Mouse (Mus musculus): ENCODE measurements around the gene Cytip. TPM values are rescaled to one million over a fixed set of nuclear protein-coding genes. Genes with fewer than 3 reads are reported as not detected.

Gene Cytip
- total and polyA plus RNA-seq, 3 experiments, result not detected

DNA sequence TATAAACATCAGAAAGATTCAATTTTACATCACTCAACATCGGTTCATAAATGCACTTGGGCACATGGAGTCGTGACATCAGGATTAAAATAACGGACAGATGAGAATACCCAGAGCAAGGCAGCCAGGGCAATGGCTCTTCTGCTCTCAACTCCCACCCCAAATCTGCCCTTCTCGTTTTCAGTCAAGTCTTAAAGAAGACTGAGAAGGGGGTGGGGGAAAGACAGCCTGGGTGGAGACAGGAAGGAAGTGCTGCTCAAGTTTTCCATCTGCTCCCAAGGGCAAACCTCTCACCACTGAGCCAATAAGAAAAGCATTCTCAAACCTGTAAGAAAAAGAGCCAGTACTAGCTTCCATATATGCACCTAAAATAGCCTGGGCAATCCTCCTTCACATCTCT, 5.8 kb downstream of the Cytip start:
- Histone ChIP-seq H3K9me3 (replicated peaks; ENCODE audit: insufficient read depth, low read length) (no peaks in the 10 kb centered on the region), H3K27ac (ENCODE audit: control insufficient read depth, low read depth, low read length) (no peak overlapping the region), H3K4me1 (ENCODE audit: control insufficient read depth in 1 of 2, insufficient read depth in 2 of 2, low read length in 2 of 2) (no peaks in the 10 kb centered on the region)

GRCm38 (mm10) chr2:58188903-58189302, 6.4 kb downstream of the Cytip start:
- no peak overlapping the region for H3K4me3 ChIP-seq (ENCODE audit: control insufficient read depth in 1 of 2, insufficient read depth in 1 of 2, low read depth in 2 of 2, low read length in 2 of 2)
- no peaks in the 10 kb centered on the region for H3K4me1 ChIP-seq (ENCODE audit: control insufficient read depth in 1 of 2, insufficient read depth in 2 of 2, low read length in 2 of 2)
- H3K9ac ChIP-seq (ENCODE audit: control insufficient read depth, low read depth, low read length, poor library complexity, severe bottlenecking), result no peak overlapping the region
- no peaks in the 10 kb centered on the region for H3K79me2 ChIP-seq (ENCODE audit: control insufficient read depth, insufficient read depth, low read length, poor library complexity)
- no peak for DNase-seq (ENCODE audit: low read depth, low spot score)
- no peak overlapping the region for H3K27ac ChIP-seq (ENCODE audit: control insufficient read depth, low read depth, low read length)
- TF ChIP-seq CTCF (IDR thresholded peaks at IDR 0.05 in 2 of 3, conservative IDR thresholded peaks at IDR 0.05 in 1 of 3; ENCODE audit: control insufficient read depth in 1 of 3, insufficient read depth in 1 of 3, low read depth in 2 of 3, low read length in 3 of 3, poor library complexity in 1 of 3, severe bottlenecking in 1 of 3), result no peak
- no peak for TF ChIP-seq GABPA (IDR thresholded peaks at IDR 0.05; ENCODE audit: low read depth, low read length)
- TF ChIP-seq E2F4 (IDR thresholded peaks at IDR 0.05; ENCODE audit: borderline replicate concordance, low read depth, low read length), result no peak
- TF ChIP-seq SIN3A (IDR thresholded peaks at IDR 0.05; ENCODE audit: low read length), result no peak
- TF ChIP-seq TAL1 (IDR thresholded peaks at IDR 0.05; ENCODE audit: low read length), result no peak
- no peak for TF ChIP-seq ZKSCAN1 (IDR thresholded peaks at IDR 0.05; ENCODE audit: low read depth, low read length)
- no peak for TF ChIP-seq JUND (IDR thresholded peaks at IDR 0.05; ENCODE audit: low read depth, low read length)
- no peak for TF ChIP-seq MYC (IDR thresholded peaks at IDR 0.05; ENCODE audit: low read depth, low read length)
- no peak for TF ChIP-seq USF2 (IDR thresholded peaks at IDR 0.05; ENCODE audit: borderline replicate concordance in 1 of 2, insufficient read depth in 1 of 2, low read depth in 1 of 2, low read length in 2 of 2)
- no peak for TF ChIP-seq RCOR1 (IDR thresholded peaks at IDR 0.05; ENCODE audit: low read depth, low read length)
- TF ChIP-seq TCF12 (IDR thresholded peaks at IDR 0.05; ENCODE audit: low read depth, low read length), result no peak
- no peak for TF ChIP-seq NELFE (IDR thresholded peaks at IDR 0.05; ENCODE audit: low read depth, low read length)
- no peak for TF ChIP-seq MYB (IDR thresholded peaks at IDR 0.05; ENCODE audit: low read depth, low read length)
- TF ChIP-seq MEF2A (IDR thresholded peaks at IDR 0.05; ENCODE audit: extremely low read depth, insufficient replicate concordance, low read depth, low read length, poor library complexity, severe bottlenecking), result no peak
- TF ChIP-seq EP300 (IDR thresholded peaks at IDR 0.05; ENCODE audit: low read depth in 1 of 2, low read length in 2 of 2), result no peak
- no peak for TF ChIP-seq HCFC1 (IDR thresholded peaks at IDR 0.05; ENCODE audit: low read depth, low read length)
- no peaks in the 10 kb centered on the region for H3K27me3 ChIP-seq (ENCODE audit: control insufficient read depth in 1 of 2, insufficient read depth in 2 of 2, low read length in 2 of 2)
- no peaks in the 10 kb centered on the region for H3K9me3 ChIP-seq (replicated peaks; ENCODE audit: insufficient read depth, low read length)
- no peaks in the 10 kb centered on the region for H3K36me3 ChIP-seq (ENCODE audit: control insufficient read depth in 1 of 2, insufficient read depth in 2 of 2, low read length in 2 of 2)

More for the DNA sequence above, 5.8 kb downstream of the Cytip start:
- no peak for DNase-seq (ENCODE audit: low read depth, low spot score)
- no peaks in the 10 kb centered on the region for H3K27me3 ChIP-seq (ENCODE audit: control insufficient read depth in 1 of 2, insufficient read depth in 2 of 2, low read length in 2 of 2)
- H3K9ac ChIP-seq (ENCODE audit: control insufficient read depth, low read depth, low read length, poor library complexity, severe bottlenecking), result no peak overlapping the region
- no peaks in the 10 kb centered on the region for H3K36me3 ChIP-seq (ENCODE audit: control insufficient read depth in 1 of 2, insufficient read depth in 2 of 2, low read length in 2 of 2)
- H3K4me3 ChIP-seq (ENCODE audit: control insufficient read depth in 1 of 2, insufficient read depth in 1 of 2, low read depth in 2 of 2, low read length in 2 of 2), result no peak overlapping the region
- TF ChIP-seq TCF12 (IDR thresholded peaks at IDR 0.05; ENCODE audit: low read depth, low read length) (no peak), E2F4 (IDR thresholded peaks at IDR 0.05; ENCODE audit: borderline replicate concordance, low read depth, low read length) (no peak), MAZ (IDR thresholded peaks at IDR 0.05; ENCODE audit: low read depth, low read length) (no peak), BHLHE40 (IDR thresholded peaks at IDR 0.05; ENCODE audit: borderline replicate concordance, low read depth, low read length) (no peak), ELF1 (IDR thresholded peaks at IDR 0.05; ENCODE audit: low read depth, low read length) (no peak), POLR2A (IDR thresholded peaks at IDR 0.05; ENCODE audit: control insufficient read depth in 1 of 2, insufficient read depth in 1 of 2, low read depth in 1 of 2, low read length in 2 of 2, poor library complexity in 1 of 2) (no peak), ZKSCAN1 (IDR thresholded peaks at IDR 0.05; ENCODE audit: low read depth, low read length) (no peak), ETS1 (IDR thresholded peaks at IDR 0.05; ENCODE audit: low read depth, low read length) (no peak), GABPA (IDR thresholded peaks at IDR 0.05; ENCODE audit: low read depth, low read length) (no peak), SIN3A (IDR thresholded peaks at IDR 0.05; ENCODE audit: low read length) (no peak), KAT2A (conservative IDR thresholded peaks at IDR 0.05; ENCODE audit: low read depth, low read length) (no peak), MYC (IDR thresholded peaks at IDR 0.05; ENCODE audit: low read depth, low read length) (no peak), CHD1 (IDR thresholded peaks at IDR 0.05; ENCODE audit: low read depth, low read length) (no peak), JUND (IDR thresholded peaks at IDR 0.05; ENCODE audit: low read depth, low read length) (no peak), SMC3 (IDR thresholded peaks at IDR 0.05; ENCODE audit: low read depth, low read length) (no peak), MAX (IDR thresholded peaks at IDR 0.05; ENCODE audit: low read length) (no peak), POLR2AphosphoS2 (IDR thresholded peaks at IDR 0.05; ENCODE audit: low read length) (no peak), RCOR1 (IDR thresholded peaks at IDR 0.05; ENCODE audit: low read depth, low read length) (no peak)
- no peaks in the 10 kb centered on the region for H3K79me2 ChIP-seq (ENCODE audit: control insufficient read depth, insufficient read depth, low read length, poor library complexity)
